Mouse (Mus musculus) T-helper 1 cell (primary cell): ENCODE measurements around the gene Lias.

Experiments
- in situ Hi-C: fragments of 300-600 bp; cut with MboI, MseI; formaldehyde crosslinking; loops from one replicate; pipeline ENCODE4 v1.15.1; 2025; ENCODE audit warnings: high pct_unique_total_duplicates

Gene Lias

GRCm38 (mm10) chr5:65425251-65425650 lies 34.0 kb downstream of the Lias start:
- in situ Hi-C loops = no loop called here

DNA sequence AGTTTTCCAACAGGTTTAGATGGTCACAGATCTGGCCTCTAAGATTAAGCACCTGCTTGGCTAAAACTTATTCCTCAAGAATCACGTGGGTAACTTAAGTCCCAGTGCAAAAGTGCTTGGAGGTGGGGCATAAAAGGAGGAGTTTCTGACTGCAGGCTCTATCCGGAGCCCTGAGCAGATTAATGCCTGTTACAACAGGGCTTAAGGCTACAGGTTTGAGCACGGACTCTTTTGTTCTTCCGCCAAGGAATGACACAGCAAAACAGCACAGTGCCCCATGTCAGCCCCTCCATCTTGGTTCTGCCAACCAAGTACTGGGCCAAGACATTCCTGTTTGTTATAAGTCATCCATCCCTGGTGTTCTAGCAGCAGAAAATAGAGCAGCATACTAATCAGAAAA lies 37.0 kb downstream of the Lias start:
- in situ Hi-C loops = no loop called here

GRCm38 (mm10) chr5:65429441-65429840 lies 38.1 kb downstream of the Lias start:
- in situ Hi-C loops = no loop called here

DNA sequence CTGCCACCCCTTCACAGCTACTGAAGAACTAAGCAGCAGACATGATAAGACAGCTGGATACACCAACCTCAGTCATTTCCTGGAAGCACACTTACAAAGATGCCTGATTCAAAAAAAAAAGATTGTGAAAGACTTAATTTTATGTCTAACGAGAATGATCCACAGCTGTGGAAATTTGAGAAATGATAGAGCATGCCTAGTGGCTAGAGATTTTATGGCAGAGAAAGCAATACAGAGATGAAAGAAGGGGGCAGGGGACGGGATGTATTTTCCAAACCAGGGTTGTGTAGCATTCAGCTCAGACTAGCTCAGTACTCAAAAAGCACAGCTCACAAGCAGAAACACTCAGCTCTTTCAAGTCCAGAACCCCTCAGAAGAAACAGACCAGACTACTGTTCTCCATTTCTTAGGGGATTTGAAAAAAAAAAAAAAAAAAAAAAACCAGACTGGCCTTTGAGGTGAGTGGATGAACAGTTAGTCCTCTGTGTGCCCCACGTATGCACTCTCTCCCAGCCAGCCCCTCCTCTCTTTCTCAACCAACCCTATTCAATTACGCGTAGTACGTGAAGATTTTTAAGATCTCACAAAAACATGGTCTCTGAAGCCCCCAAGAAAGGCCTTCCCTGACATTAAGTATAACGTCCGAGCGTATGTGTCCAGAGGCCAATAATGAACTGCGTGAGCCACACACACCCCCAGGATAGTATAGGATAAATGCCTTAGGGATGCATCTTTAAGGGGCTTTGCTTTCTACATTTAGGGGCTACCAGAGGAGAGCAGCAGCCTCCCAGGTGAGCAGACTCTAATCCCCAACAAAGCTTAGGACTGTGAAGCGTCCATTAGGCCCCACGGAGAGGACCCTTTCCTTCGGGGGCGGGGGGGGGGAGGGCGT lies 43.4 kb downstream of the Lias start:
- in situ Hi-C loops = loop anchor here (5.0 kb wide), 1 partner anchor 68 kb away; no protein-coding TSS in a partner anchor

DNA sequence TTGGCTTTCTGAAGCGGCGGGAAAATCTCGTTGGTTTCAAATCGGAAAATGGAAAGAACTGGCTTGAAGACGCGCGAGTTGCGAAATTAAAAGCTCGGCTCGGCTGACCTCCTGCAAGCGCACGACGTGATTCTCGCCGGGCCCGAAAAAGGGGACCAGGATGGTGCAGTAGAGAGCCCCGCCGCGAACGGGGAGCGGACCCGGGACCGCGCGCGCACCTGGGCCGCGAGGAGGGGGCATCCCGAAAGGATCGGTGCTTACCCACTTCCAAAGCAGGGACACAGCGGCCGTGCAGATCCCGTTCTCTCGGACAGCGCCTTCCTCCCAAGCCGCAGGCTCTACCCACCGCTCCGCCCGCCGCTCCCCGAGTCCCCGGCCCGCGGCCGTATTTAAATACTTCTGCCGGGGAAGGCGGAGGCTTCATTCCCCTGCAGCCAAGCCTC lies 44.1 kb downstream of the Lias start:
- in situ Hi-C loops = loop anchor here (5.0 kb wide), 1 partner anchor 67 kb away; no protein-coding TSS in a partner anchor

DNA sequence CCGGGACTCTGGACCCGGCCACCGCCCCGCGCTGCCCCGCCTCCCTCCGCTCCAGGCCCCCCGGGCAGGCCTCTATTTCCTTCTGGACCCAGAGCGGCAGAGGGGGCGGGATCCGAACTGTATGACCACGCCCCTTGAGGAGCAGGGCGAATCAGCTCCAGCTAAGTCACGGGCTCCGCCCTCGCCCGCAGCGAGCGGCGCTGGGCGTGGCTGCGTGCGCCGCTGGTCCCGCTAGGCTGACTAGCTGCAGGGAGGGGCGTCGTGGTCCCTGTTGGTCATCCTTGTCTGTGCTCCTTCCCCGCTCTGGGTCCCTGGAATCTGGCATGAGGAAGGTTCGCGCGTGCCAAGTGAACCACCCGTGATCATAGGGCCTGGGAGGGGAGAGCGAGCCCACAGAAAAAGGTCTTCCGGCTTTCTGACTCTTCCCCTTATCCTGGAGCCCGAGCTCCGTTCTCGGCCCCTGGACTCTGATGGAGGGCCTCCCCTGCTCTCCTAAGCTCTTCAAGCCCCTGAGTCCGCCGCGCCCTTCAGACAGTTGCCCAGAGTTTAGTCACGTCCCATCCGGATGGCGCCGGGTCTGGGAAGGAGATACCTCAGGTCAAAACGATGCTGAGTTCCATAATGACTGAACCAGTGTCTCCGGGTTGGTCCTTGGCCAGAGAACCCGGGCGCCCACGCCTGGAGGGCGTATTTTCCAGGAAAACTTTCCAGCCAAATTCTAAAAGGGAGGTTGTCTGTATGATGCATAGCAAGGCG lies 44.7 kb downstream of the Lias start, which contains the start of gene Ugdh:
Ugdh (minus strand) TSS at position 144 of the 756 bp plus-strand sequence.
- in situ Hi-C loops = loop anchor here (5.0 kb wide), 1 partner anchor 66 kb away; no protein-coding TSS in a partner anchor

GRCm38 (mm10) chr5:65438041-65438440 lies 46.7 kb downstream of the Lias start:
- in situ Hi-C loops = loop anchor here (5.0 kb wide), 1 partner anchor 64 kb away; no protein-coding TSS in a partner anchor

DNA sequence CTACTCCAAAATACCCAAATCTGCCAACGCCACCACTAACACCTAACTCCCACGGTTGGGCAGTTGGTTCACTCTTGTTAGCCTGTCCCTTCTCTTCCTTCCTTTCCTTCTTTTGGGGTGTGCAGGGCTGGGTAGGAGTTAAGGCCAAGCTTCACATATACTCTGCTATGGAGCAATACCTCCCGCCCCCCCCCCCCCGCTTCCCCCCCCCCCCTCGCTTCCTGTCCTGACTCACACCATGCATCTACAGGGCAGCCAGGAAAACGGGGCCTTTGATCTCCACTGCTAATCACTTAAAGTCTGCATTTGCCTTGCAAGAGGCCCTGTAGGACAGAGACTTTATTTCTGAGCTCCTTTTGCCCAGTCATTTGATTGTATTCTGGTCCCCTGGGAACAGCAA lies 53.7 kb downstream of the Lias start:
- in situ Hi-C loops = no loop called here

- in situ Hi-C loops = no loop called here
Measured at GRCm38 (mm10) chr5:65446756-65447155, 55.5 kb downstream of the Lias start.

DNA sequence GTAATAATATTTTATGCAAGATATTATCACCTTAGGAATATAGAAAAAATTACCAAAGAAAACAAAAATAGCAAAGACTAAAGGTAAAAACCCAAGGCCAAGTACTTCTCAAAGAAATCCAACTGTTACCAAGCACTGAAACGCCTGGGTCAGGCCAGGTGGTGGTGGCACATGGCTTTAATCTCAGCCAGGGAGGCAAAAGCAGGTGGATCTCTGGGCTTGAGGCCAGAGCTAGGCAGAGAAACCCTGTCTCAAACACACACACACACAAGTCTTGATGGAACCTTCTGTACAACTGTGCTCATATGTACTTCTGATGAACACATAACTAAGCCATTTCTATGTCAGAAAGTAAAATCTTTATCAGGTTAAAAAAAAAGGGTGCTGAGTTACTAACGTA lies 56.5 kb downstream of the Lias start:
- in situ Hi-C loops = no loop called here

DNA sequence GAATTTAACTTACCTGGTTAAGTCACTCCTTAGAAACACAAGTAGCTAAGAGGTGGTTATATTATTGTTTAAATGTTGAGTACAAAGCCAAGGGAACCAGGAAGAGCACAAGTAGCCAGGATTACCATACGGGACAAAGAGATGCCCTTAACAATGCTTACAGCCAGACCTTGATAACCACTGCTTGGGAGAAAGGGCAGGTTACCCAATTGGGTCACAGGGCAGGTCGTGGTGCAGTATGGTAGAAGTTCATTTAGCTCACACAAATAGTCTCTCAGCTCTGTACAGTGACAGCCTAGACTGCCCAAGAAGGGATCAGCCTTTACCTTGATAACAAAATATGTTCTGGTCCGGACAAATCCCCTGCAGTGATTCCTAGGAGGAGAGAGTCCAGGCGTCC lies 57.6 kb downstream of the Lias start:
- in situ Hi-C loops = no loop called here

DNA sequence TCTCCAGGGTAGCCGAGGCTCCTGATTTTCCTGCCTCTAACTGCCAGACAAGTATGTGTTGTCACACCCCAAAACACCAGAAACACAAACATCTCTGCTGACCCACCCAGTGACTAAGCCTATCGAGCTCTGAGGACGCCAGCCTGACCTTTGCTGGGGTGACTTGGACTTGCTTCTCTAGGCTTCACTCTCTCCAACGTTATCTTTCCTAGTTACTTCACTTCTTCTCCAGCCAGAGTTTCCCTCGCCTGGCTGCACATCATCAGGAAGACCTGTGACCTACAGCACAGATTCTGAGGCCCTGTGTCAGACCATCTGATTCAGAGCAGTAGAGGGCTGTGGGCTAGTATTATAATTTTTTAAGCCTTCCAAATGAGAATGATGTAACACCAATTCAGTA lies 63.5 kb downstream of the Lias start:
- in situ Hi-C loops = no loop called here

- in situ Hi-C loops = no loop called here
Measured at GRCm38 (mm10) chr5:65457086-65457827, 66.0 kb downstream of the Lias start.

DNA sequence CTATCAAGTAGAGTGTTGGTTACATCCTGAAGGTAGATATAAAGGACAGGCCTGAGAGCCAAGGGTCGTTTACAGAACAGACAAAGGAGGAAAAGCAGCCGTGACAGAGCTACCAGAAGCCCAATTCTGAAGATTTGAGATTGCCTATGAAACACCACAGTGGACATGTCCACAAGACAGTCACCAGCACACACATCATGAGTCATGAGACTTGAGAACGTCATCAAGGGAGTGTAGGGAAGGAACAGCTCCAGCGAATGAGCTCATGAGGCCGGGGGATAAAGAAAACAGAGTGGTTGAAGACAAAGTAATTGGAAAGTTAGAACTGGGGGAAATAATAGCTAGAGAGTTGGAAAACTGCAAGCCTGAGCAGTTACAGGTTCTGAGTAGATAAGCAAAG lies 66.5 kb downstream of the Lias start:
- in situ Hi-C loops = no loop called here

GRCm38 (mm10) chr5:65459454-65459853 lies 68.2 kb downstream of the Lias start:
- in situ Hi-C loops = no loop called here
